In genomic region chr15:27617227-27617626, GRCm38 (mm10) we compare ENCODE assay signal across 24 mouse cellular contexts.
"Had no signal": no experiment of that assay in that cellular context is flagged by ENCODE, and none has a peak within 500 bp of the region (broad histone marks: within the 10 kb centered on the region; RNA-seq: fewer than 3 reads in every experiment).

No protein-coding gene starts in this region.

- H3K27ac ChIP-seq: liver, embryonic 12.5 days; liver, embryonic 15.5 days; lung, embryonic 15.5 days; midbrain, embryonic 10.5 days; neural tube, embryonic 12.5 days; neural tube, embryonic 15.5 days; stomach, postnatal 0 days had no signal

- H3K9me3 ChIP-seq: liver, embryonic 12.5 days; liver, embryonic 15.5 days; lung, embryonic 15.5 days; midbrain, embryonic 10.5 days; neural tube, embryonic 12.5 days; neural tube, embryonic 15.5 days had no signal

- H3K4me3 ChIP-seq: layer of hippocampus, adult 2 months; left cerebral cortex, adult 2 months; liver, embryonic 12.5 days; liver, embryonic 15.5 days; lung, embryonic 15.5 days; midbrain, embryonic 10.5 days; neural tube, embryonic 12.5 days; neural tube, embryonic 15.5 days had no signal

- H3K9ac ChIP-seq: liver, embryonic 12.5 days; liver, embryonic 15.5 days; lung, embryonic 15.5 days; neural tube, embryonic 12.5 days; neural tube, embryonic 15.5 days had no signal

- H3K27me3 ChIP-seq: liver, embryonic 12.5 days; liver, embryonic 15.5 days; lung, embryonic 15.5 days; neural tube, embryonic 12.5 days; neural tube, embryonic 15.5 days had no signal

- H3K4me1 ChIP-seq: midbrain, embryonic 10.5 days; neural tube, embryonic 12.5 days had no signal

- ATAC-seq: liver, embryonic 12.5 days had no signal

- DNase-seq: kidney, adult 11 months; kidney, adult 9 months; kidney, postnatal 25 days; layer of hippocampus, adult 9-11 months; layer of hippocampus, postnatal 36 days; lung, adult 18-20 months; lung, postnatal 10 days; lung, postnatal 36 days; midbrain, embryonic 14.5 days; right cerebral cortex, adult 18-20 months; right cerebral cortex, postnatal 14 days; right cerebral cortex, postnatal 4 days; thymus, adult 2 months; thymus, postnatal 14 days; thymus, postnatal 4 days had no signal

- H3K4me2 ChIP-seq: liver, embryonic 12.5 days; liver, embryonic 15.5 days; lung, embryonic 15.5 days; neural tube, embryonic 12.5 days; neural tube, embryonic 15.5 days had no signal
